Mouse (Mus musculus) brain, embryonic 18.5 days (tissue): ENCODE measurements around the gene Dhx8.

Experiments used
- DNase-seq: peaks from one replicate; pipeline ENCODE4 v3.0.0-alpha.2; 2012; ENCODE audit warnings: low read depth, low spot score

Dhx8 gene

GRCm38 (mm10) chr11:101732518-101733440 is at the start of gene Dhx8:
Gene Dhx8 (plus strand): TSS chr11:101732919.
- peak; percentile 96 for DNase-seq

- DNase-seq: peak; percentile 76
These were observed 45.1 kb upstream of the Dhx8 start for GRCm38 (mm10) chr11:101687351-101688301.

GRCm38 (mm10) chr11:101689701-101690113 is 43.0 kb upstream of the Dhx8 start:
- DNase-seq: peak; percentile 77

GRCm38 (mm10) chr11:101690326-101690725 is 42.4 kb upstream of the Dhx8 start:
- no peak for DNase-seq

- peak; percentile 75 for DNase-seq
These were observed 36.6 kb upstream of the Dhx8 start for GRCm38 (mm10) chr11:101695906-101696661.

GRCm38 (mm10) chr11:101697156-101697861 is 35.4 kb upstream of the Dhx8 start:
- DNase-seq: no peak

- no peak for DNase-seq
These were observed 34.6 kb upstream of the Dhx8 start for GRCm38 (mm10) chr11:101698114-101698513.

GRCm38 (mm10) chr11:101699556-101699955 is 33.2 kb upstream of the Dhx8 start:
- no peak for DNase-seq

- DNase-seq: no peak
These were observed 32.7 kb upstream of the Dhx8 start for GRCm38 (mm10) chr11:101699991-101700390.

- DNase-seq: no peak
These were observed 32.3 kb upstream of the Dhx8 start for GRCm38 (mm10) chr11:101700446-101700845.

GRCm38 (mm10) chr11:101704081-101704480 is 28.6 kb upstream of the Dhx8 start:
- DNase-seq: no peak

- no peak for DNase-seq
These were observed 25.8 kb upstream of the Dhx8 start for GRCm38 (mm10) chr11:101706764-101707448.

GRCm38 (mm10) chr11:101708482-101708881 is 24.2 kb upstream of the Dhx8 start:
- DNase-seq: no peak

- DNase-seq: no peak
These were observed 19.9 kb upstream of the Dhx8 start for GRCm38 (mm10) chr11:101712811-101713210.

- DNase-seq: no peak
These were observed 18.7 kb upstream of the Dhx8 start for GRCm38 (mm10) chr11:101714012-101714411.

- no peak for DNase-seq
These were observed 14.4 kb upstream of the Dhx8 start for GRCm38 (mm10) chr11:101718324-101718723.

- no peak for DNase-seq
These were observed 12.7 kb upstream of the Dhx8 start for GRCm38 (mm10) chr11:101719986-101720520.

GRCm38 (mm10) chr11:101725043-101725442 is 7.7 kb upstream of the Dhx8 start:
- no peak for DNase-seq

- no peak for DNase-seq
These were observed 6.0 kb upstream of the Dhx8 start for GRCm38 (mm10) chr11:101726765-101727164.

- no peak for DNase-seq
These were observed 3.4 kb upstream of the Dhx8 start for GRCm38 (mm10) chr11:101729308-101729707.
